8 mouse cellular contexts compared by ENCODE assay signal in the genomic region with DNA sequence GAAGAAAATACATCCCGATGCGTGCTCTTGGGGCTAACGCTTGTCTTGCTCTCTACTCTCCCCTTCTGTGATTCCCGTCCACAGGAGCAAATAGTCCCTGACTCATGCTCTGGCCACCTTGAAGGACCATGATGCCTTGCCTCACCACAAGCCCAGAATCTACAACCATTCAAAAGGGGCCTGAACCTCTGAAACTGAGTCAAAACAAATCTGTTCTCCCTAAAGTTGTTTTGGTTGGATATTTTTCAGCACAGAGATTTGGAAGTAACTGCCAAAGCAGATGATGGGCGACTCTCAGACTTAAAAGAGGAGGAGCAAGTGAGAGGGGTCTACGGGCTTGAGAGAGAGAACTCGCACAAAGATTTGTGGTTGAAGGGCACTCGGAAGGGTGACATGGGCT. TPM values are rescaled to one million over a fixed set of nuclear protein-coding genes. Genes with fewer than 3 reads are reported as not detected.
DNase-seq lines count a peak whose midpoint lies in the region; ATAC-seq and TF ChIP-seq lines count a peak whose summit lies in the region.

No protein-coding gene starts in this region.

- H3K27ac ChIP-seq in heart, embryonic 11.5 days (ENCODE audit: low read depth, low read length) = peak overlapping the region; percentile 62
- no peak overlapping the region for H3K27ac ChIP-seq in limb, embryonic 11.5 days (replicated peaks; ENCODE audit: low read depth, low read length)
- peak overlapping the region; percentile 14; the same call in 1 of the 2 replicates for H3K27ac ChIP-seq in small intestine, adult 2 months (ENCODE audit: insufficient read depth, low read depth, low read length)

- peak overlapping the region; percentile 75 for H3K4me3 ChIP-seq in heart, embryonic 11.5 days (ENCODE audit: low read depth, low read length)
- H3K4me3 ChIP-seq in E14TG2a.4 (replicated peaks; ENCODE audit: low read length) = peak overlapping the region; percentile 93
- peak overlapping the region; percentile 100 for H3K4me3 ChIP-seq in erythroblast, embryonic 14.5 days (replicated peaks)
- H3K4me3 ChIP-seq in limb, embryonic 11.5 days (ENCODE audit: low read depth, low read length) = peak overlapping the region; percentile 62
- H3K4me3 ChIP-seq in small intestine, adult 2 months (ENCODE audit: low read depth, low read length) = peak overlapping the region; percentile 69

- no peaks in the 10 kb centered on the region for H3K9me3 ChIP-seq in heart, embryonic 11.5 days (replicated peaks; ENCODE audit: control insufficient read depth, low read length)
- H3K9me3 ChIP-seq in E14TG2a.4 (ENCODE audit: low read length) = no peaks in the 10 kb centered on the region
- no peaks in the 10 kb centered on the region for H3K9me3 ChIP-seq in erythroblast, embryonic 14.5 days (ENCODE audit: control insufficient read depth, low read length)
- no peaks in the 10 kb centered on the region for H3K9me3 ChIP-seq in limb, embryonic 11.5 days (ENCODE audit: control insufficient read depth, low read length)

- 0 out of 2 replicates have a peak, but pooled peaks have one; percentile 2 for ATAC-seq in heart, embryonic 11.5 days (replicated peaks; ENCODE audit: insufficient number of reproducible peaks, low FRiP score, low TSS enrichment)
- ATAC-seq in limb, embryonic 11.5 days (ENCODE audit: insufficient number of reproducible peaks, low FRiP score, low TSS enrichment, low read depth) = no peak

- no peaks in the 10 kb centered on the region for H3K36me3 ChIP-seq in heart, embryonic 11.5 days (ENCODE audit: control insufficient read depth, insufficient read depth, low read length)
- H3K36me3 ChIP-seq in E14TG2a.4 (ENCODE audit: insufficient read depth, low read length) = 0 out of 2 replicates have a peak, but pooled peaks cover 5% of the 10 kb centered on the region
- peaks cover 66% of the 10 kb centered on the region for H3K36me3 ChIP-seq in erythroblast, embryonic 14.5 days (ENCODE audit: control insufficient read depth)
- no peaks in the 10 kb centered on the region for H3K36me3 ChIP-seq in limb, embryonic 11.5 days (ENCODE audit: control insufficient read depth, insufficient read depth, low read length)
- H3K36me3 ChIP-seq in small intestine, adult 2 months (ENCODE audit: control insufficient read depth, insufficient read depth, low read length) = no peaks in the 10 kb centered on the region

- H3K27me3 ChIP-seq in heart, embryonic 11.5 days (ENCODE audit: control insufficient read depth, insufficient read depth, low read length) = no peaks in the 10 kb centered on the region
- H3K27me3 ChIP-seq in E14TG2a.4 (ENCODE audit: insufficient read depth, low read length) = peaks cover 4% of the 10 kb centered on the region; the same call in 1 of the 2 replicates
- peaks cover 6% of the 10 kb centered on the region for H3K27me3 ChIP-seq in erythroblast, embryonic 14.5 days (ENCODE audit: control insufficient read depth)
- H3K27me3 ChIP-seq in limb, embryonic 11.5 days (ENCODE audit: control insufficient read depth, insufficient read depth, low read length) = no peaks in the 10 kb centered on the region
- no peaks in the 10 kb centered on the region for H3K27me3 ChIP-seq in small intestine, adult 2 months (ENCODE audit: control insufficient read depth, insufficient read depth, low read length)

- H3K9ac ChIP-seq in heart, embryonic 11.5 days (ENCODE audit: low read depth, low read length) = peak overlapping the region; percentile 94
- peak overlapping the region; percentile 85 for H3K9ac ChIP-seq in limb, embryonic 11.5 days (ENCODE audit: low read length)

- no peak for TF ChIP-seq CTCF in E14TG2a.4 (conservative IDR thresholded peaks at IDR 0.05; ENCODE audit: low read length)
- no peak for TF ChIP-seq CTCF in small intestine, adult 2 months (IDR thresholded peaks at IDR 0.05; ENCODE audit: extremely low read depth, insufficient read length, insufficient replicate concordance, low read depth, low read length)

- WGBS in heart, embryonic 11.5 days (ENCODE audit: insufficient replicate concordance) = 18% methylated on average over 8 of the region's 8 CpGs
- WGBS in limb, embryonic 11.5 days = 18% methylated on average over 8 of the region's 8 CpGs
- 3% methylated on average over 8 of the region's 8 CpGs for WGBS in small intestine, adult 2 months

- no peak for DNase-seq in heart, adult 9 months (ENCODE audit: low spot score in 2 of 2)
- no peak for DNase-seq in limb, embryonic 11.5 days (ENCODE audit: low spot score)
- DNase-seq in right cerebral cortex, adult 18-20 months = no peak
- DNase-seq in gastrocnemius, postnatal 10 days = no peak

- peaks cover 9% of the 10 kb centered on the region; the same call in 1 of the 2 replicates for H3K4me1 ChIP-seq in heart, embryonic 11.5 days (ENCODE audit: control insufficient read depth, insufficient read depth, low read length)
- H3K4me1 ChIP-seq in E14TG2a.4 (replicated peaks; ENCODE audit: low read depth, low read length) = peaks cover 16% of the 10 kb centered on the region
- H3K4me1 ChIP-seq in erythroblast, embryonic 14.5 days (ENCODE audit: control insufficient read depth) = peaks cover 76% of the 10 kb centered on the region
- H3K4me1 ChIP-seq in limb, embryonic 11.5 days (ENCODE audit: control insufficient read depth, insufficient read depth, low read length) = peaks cover 3% of the 10 kb centered on the region
- no peaks in the 10 kb centered on the region for H3K4me1 ChIP-seq in small intestine, adult 2 months (ENCODE audit: control insufficient read depth, insufficient read depth, insufficient read length, low read length)

- peak overlapping the region; percentile 87 for H3K4me2 ChIP-seq in heart, embryonic 11.5 days
- peak overlapping the region; percentile 77 for H3K4me2 ChIP-seq in limb, embryonic 11.5 days (ENCODE audit: low read depth, severe bottlenecking)

- no peak for TF ChIP-seq POLR2A in small intestine, adult 2 months (IDR thresholded peaks at IDR 0.05; ENCODE audit: low read depth, low read length)

RNA-seq across cellular contexts. Expression of gene Acp1, which starts 0.5 kb away (rescaled TPM):
- 135 and 149 TPM in 2 replicates for polyA plus RNA-seq in heart, embryonic 11.5 days (2014; fragmentation: Nextera tagmentation; extraction: Ambion mirVana)
- 1.4 and 1.8 TPM in 2 replicates for polyA plus RNA-seq in erythroblast, embryonic 14.5 days (2012)
- 207 and 222 TPM in 2 replicates for polyA plus RNA-seq in limb, embryonic 11.5 days (2014; fragmentation: Nextera tagmentation; extraction: Ambion mirVana)
- 2.5 and 4.4 TPM in 2 replicates for polyA plus RNA-seq in small intestine, adult 2 months (2012; rRNA removed)
- total RNA-seq in gastrocnemius, postnatal 10 days (2021) = 10 to 100 TPM; 41.4 to 49.6 TPM

RNA-seq across cellular contexts. Expression of gene Sh3yl1, which starts 0.6 kb away (rescaled TPM):
- polyA plus RNA-seq in heart, embryonic 11.5 days (2014; fragmentation: Nextera tagmentation; extraction: Ambion mirVana) = 11.7 and 13.0 TPM in 2 replicates
- polyA plus RNA-seq in erythroblast, embryonic 14.5 days (2012) = 4.8 and 5.1 TPM in 2 replicates
- 11.3 and 15.7 TPM in 2 replicates for polyA plus RNA-seq in limb, embryonic 11.5 days (2014; fragmentation: Nextera tagmentation; extraction: Ambion mirVana)
- 1.0 and 3.4 TPM in 2 replicates for polyA plus RNA-seq in small intestine, adult 2 months (2012; rRNA removed)
- 1 to 10 TPM; 1.9 to 2.7 TPM for total RNA-seq in gastrocnemius, postnatal 10 days (2021)

RNA-seq across cellular contexts. Expression of gene Alkal2, which starts 26.7 kb away (rescaled TPM):
- 0.26 TPM in 1 of 2 replicates, not detected in the other for polyA plus RNA-seq in heart, embryonic 11.5 days (2014; fragmentation: Nextera tagmentation; extraction: Ambion mirVana)
- 0.02 TPM in 1 of 2 replicates, not detected in the other for polyA plus RNA-seq in erythroblast, embryonic 14.5 days (2012)
- polyA plus RNA-seq in limb, embryonic 11.5 days (2014; fragmentation: Nextera tagmentation; extraction: Ambion mirVana) = 0.43 and 0.47 TPM in 2 replicates
- polyA plus RNA-seq in small intestine, adult 2 months (2012; rRNA removed) = 0.08 and 0.29 TPM in 2 replicates
- under 1 TPM; 0.63 to 0.87 TPM for total RNA-seq in gastrocnemius, postnatal 10 days (2021)

Comparison
In these comparisons a context has a peak if more than half of its experiments do, and no peak if none do; other contexts are left out.
1. RNA of gene Acp1, which starts 0.5 kb away (polyA plus RNA-seq): 207 to 222 TPM in limb, embryonic 11.5 days and 135 to 149 TPM in heart, embryonic 11.5 days; 2.5 to 4.4 TPM in small intestine, adult 2 months and 1.4 to 1.8 TPM in erythroblast, embryonic 14.5 days; every median in the first group is over 10 times any median in the second.
2. Peak in every context shown above with its lines, with median percentiles within 50 percentile points of each other: H3K4me3 ChIP-seq.